Mouse (Mus musculus) kidney, adult 2 months (tissue): ENCODE results near the gene Chtop.

Experiments
- CTCF ChIP-seq: fragments of 200-500 bp; conservative IDR thresholded peaks from 2 replicates; pipeline ENCODE4 v1.5.1; 2011; ENCODE audit warnings: low read depth, mild to moderate bottlenecking, control low read depth, low read length, moderate library complexity, mixed read lengths; ENCODE audit not compliant: insufficient read depth, insufficient read length
- POLR2A ChIP-seq: fragments of 200-500 bp; IDR thresholded peaks from one replicate; pipeline ENCODE4 v1.6.1; 2011; ENCODE audit warnings: low read depth, low read length, control low read depth

DNA sequence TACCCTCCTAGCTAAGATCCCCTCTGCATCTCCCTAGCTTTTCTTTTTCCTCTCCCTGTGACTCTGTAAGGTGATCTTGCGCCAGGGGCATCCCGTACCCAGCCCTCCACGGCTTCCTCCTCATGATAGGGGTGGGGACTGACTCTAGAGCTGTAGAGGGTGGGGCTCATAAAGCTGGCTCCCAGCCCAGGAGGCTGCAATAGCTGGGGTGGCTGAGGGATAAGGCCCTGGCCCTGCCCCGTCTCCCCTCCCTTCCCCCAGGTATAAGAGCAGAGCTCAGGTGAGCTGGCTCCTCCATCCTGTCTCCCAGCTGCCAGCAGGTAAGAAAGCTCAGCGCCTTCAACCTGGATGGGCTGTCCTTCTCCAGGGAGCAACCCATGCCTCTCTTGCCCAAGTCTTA lies 17.3 kb upstream of the Chtop start, which contains the start of gene S100a14:
- TF ChIP-seq POLR2A (no peak), CTCF (no peak)
